Mouse (Mus musculus) gonadal fat pad, adult 2 months (tissue): ENCODE data around the gene Ifit1. TPM values are rescaled to one million over a fixed set of nuclear protein-coding genes. Genes with fewer than 3 reads are reported as not detected.

Experiments used
- DNase-seq: peaks from one replicate; pipeline ENCODE4 v3.0.0-alpha.2; 2012; ENCODE audit warnings: low read depth
- polyA plus RNA-seq: library from polyadenylated mRNA; depleted of rRNA; stranded (reverse); fragments of >200 nt; gene quantifications from 2 replicates; pipeline ENCODE4 v1.2.3, GENCODE M21; 2012; rRNA removed

The Ifit1 gene
- polyA plus RNA-seq, 1 experiment = 2.6 TPM

DNA sequence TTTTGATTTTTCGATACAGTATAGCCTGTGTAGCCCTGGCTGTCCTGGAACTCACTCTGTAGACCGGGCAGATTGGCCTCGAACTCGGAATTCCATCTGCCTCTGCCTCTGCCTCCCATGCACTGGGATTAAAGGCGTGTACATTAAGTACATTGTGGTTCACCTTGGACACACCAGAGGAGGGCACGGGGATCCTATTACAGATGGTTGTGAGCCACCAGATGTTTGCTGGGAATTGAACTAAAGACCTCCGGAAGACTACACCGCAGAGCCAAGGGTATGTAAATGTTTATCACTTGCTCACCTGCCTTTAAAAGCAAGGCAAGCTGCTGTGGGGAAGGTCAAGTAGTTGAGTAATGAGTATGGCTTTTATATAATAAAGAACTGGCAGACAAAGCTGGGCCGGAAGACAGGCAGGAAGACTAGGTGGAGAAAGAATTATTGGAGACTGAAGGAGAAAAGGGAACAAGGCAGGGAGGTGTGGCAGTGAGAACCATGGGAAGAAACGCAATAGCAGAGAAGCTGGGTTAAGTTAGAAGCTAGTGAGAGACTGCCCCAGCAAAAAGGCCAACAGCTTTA, 14.6 kb downstream of the Ifit1 start:
- DNase-seq = no peak

DNA sequence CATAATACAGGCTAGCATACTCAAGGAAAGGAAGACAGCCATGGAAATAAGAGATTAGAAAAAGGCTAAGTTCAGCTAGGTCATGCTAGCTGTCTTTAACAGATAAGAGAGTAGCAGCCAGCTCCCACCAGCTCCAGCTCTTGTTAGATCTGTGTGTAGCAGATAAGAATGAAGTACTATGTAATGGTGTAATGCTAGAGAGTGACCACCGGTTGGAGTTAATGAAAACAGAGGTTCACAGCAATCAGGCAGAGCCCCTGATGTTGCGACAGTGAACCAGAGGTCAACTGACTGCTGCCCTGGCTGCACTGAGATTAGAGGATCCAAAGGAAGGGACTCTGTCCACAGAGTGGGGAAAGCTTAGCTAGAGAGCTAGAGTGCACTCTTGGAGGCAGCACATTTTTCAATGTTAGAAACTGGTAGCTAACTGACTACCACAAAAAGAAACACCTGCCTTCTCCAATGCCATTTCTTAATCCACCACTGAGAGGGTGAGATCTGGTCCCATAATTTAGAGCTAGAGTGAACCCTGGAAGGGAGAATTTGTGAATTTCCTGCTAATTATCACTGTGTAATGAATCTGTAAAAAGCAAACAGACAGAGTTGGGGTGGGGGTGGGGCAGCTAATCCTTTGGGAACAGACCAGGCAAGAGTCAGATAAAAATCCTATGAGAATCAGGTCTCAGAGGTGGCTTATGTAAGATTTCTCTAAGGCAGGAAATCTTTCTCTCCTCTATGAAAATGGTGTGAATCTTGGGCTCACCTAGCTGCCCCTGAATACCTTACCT, 16.0 kb downstream of the Ifit1 start:
- no peak for DNase-seq

DNA sequence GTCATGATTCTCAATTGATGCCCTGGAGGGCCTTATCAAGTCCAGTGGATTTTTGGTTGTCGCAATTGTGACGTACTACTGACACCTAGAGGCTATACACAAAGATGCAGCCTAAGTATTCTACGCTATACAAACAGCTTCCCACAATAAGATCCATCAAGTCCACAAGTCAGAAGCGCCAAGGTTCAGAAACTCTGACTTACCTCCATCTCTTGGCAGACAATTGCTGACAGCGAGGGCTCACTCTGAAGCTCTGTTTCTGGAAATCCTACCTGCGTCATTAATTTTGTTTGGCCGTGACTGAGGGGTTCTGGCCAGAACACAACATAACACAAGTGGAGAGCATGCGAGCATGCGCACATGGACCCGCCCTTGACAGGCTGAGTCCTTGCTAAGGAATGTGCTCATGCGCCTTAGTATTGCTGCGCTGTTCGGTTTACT, 21.4 kb downstream of the Ifit1 start:
- DNase-seq = peak; percentile 46

DNA sequence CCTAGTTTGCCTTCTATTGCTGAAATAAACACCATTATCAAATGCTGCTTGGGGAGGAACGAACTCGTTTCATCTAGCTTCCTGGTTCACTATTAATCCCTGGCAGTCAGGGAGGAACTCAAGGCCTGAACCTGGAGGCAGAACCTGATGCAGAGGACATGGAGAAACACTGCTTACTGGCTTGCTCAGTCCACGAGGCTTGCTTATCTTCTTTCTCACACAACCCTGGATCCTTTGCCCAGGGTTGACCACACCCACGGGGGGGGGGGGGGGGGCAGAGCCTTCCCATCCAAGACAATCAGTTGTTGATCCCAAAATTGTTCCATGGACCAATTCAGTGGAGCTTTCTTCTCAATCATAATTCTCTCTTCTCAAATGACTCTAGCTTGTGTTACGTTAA, 22.1 kb downstream of the Ifit1 start:
- DNase-seq = no peak

DNA sequence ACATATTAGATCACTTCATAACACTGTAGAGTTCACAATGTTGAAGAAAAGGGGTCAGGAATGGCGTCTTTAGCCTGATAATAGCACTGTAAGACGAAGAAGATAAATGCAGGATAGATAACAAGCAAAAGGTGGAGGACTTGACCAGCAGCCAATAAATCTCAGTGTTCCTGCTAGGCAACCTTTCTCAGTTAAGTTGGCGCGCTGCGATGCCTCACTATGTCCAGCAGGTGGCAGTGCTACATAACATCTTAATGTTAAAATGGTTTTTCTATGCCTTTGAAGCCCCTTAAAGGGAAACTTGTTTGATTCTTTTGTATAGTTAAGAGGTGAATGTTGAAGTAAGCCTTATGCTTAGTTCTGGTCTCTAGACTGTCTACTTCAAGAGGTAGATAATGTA, 25.5 kb downstream of the Ifit1 start:
- DNase-seq = no peak

DNA sequence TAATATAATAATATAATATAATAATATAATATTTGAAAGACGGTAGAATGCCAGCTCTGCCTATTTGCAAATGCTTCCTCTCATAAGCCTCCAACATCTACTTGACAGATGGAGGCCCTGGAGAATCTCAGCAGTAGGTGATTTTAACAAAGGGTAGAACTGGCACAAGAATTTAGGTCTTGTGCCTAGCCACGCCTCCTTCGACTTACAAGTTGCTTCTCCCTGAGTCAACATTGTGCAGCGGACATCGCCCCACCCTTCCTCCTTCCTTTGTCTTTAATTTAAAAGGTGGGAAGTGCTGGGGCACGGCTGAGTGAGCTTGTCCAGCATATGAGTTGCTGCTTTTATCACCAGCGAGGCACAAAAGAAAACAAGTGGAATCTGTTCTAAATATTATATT, 32.8 kb downstream of the Ifit1 start:
- no peak for DNase-seq

DNA sequence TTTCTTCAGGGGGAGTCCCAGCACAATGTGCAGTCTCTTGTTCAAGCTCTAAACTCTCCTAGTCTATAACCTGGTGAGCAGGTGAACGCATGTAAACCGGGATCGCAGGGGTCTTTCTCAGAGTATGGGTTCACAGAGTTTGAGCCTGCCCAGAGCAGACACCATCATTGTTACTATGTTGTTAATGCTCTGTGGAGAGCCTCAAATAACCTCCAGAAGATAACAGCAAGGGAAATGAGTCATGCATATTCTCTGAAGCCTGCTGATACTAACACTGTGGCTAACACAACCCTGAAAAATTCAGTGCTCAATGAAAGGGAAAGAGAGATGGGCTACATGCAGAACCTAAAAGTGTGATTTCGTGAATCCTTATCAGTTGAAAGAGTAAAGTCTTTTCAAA, 37.8 kb downstream of the Ifit1 start:
- DNase-seq = no peak

DNA sequence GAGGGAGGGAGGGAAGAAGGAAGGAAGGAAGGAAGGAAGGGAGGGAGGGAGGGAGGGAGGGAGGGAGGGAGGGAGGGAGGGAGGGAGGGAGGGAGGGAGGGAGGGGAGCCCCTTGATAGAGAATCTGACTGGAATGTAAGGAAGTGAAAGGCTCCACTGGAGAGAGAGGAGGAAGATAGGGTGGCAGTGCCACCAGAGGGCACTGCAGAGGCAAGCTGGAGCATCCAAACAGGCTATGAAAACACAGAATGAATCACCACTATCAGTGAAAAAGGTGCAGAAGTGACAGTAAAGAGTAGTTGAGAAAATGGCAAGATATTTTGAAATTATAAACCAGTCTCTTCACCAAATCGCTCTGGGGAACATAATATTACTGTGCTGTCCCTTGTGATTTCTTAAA, 44.2 kb downstream of the Ifit1 start:
- no peak for DNase-seq

DNA sequence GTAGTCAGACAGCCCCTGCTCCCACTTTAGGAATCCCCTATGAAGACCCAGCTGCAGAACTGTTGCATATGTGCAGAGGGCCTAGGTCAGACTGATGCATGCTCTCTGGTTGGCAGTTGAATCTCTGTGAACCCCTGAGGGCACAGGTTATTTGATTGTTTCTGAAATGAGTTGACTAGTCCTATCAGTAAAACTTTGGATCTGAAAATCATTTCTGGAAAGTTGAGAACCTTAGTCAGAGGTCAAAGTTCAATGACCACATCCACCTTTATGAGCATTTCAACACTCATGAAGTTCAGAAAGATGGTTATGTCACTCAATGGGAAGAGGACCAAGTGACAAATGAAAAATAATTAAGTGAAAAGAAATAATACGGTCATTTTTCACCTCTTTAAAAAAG, 44.9 kb downstream of the Ifit1 start:
- no peak for DNase-seq

DNA sequence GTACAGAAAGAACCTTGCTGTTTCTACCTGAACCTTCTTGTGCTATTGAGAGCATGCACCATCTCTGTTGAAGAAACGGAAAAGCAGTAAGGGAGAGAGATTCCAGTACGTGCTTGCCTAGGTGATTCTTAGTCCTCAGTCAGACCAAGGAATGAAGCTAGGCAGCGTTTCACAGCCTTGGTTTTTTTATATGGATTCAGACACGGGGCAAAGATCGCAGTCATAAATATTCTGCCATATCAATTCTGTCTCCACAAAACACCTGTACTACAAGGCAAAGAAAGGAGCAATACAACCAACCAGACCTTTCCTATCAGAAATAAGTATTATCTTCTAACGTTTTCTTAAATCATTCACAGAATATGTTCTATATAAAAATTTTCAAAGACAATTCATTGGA, 50.7 kb downstream of the Ifit1 start:
- no peak for DNase-seq

DNA sequence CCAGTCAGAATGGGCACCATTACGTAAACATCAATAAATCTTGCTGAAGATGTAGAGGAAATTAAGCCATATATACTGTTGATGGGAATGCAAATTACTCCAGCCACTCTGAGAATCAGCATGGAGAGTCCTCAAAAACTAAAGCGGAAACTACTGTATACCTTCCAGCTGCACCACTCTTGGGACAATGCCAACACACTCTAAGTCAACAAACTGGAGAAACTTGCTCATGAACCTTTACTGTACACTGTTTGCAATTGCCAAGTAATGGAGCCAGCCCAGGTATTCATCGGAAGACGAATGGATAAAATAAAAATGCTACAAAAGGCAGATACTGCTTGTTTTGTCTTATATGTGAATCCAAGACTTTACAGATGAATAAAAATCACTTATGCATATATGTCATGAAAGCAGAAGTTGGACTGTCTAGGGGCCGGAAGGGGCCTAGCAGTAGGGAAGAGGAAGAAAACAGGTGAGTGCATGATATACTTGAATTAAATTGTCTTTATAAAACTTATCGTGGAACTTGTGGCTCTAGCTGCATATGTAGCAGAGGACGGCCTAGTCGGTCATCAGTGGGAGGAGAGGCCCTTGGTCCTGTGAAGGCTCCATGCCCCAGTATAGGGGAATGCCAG, 55.8 kb downstream of the Ifit1 start:
- DNase-seq = no peak

DNA sequence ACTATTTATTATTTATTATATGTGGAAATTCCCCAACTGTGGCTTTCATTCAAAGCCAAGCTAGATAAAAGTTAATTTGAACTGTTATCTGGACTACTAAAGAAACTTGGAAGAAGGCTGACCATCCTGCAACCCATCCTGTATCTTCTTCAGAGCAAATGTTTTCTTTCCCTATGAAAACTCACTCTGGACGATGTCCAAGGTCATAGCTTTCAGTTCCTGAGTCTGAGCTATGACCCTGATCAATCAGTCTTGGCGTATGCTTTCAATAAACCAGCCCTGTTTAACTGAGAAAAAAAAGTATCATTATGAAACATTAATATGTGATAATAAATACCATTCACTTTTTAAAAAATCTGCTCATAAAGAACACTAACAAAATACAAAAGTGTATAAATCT, 56.8 kb downstream of the Ifit1 start:
- DNase-seq = no peak

DNA sequence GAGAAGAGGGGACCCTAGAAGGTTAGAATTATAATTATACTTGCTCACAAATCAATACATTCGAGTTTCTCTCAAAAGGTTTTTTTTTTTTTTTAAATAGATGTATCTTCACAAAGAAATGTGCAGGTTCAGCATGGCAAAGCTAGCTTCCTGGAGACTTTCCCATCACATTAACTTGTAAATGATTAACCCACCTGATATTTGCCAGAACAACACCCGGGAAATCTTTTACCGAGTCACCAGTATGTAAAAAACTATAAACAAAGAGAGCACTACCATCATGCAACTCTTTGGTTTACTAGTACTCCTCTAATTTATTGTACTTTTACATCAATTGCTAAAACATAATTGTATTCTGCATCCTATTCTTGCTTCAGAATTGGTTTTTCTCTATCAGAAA, 57.8 kb downstream of the Ifit1 start:
- no peak for DNase-seq

DNA sequence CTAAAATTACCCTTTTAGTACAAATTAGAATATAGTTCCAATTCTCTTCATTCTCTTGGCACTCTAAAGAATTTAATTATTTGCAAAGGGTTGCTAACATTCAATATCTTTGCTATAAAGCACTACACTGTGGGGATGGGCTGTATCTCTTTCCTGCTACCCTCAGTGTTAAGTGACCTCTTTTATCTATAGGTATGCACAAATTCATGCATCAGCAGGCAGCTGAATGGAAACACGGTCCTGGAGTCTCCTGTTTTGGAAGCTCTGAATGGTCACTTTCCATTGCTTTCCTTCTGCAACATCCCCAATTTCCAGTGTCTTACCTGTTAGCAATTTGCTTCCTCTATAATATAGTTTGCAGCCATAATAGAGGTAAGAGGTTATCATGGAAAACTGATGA, 58.2 kb downstream of the Ifit1 start:
- DNase-seq = no peak

DNA sequence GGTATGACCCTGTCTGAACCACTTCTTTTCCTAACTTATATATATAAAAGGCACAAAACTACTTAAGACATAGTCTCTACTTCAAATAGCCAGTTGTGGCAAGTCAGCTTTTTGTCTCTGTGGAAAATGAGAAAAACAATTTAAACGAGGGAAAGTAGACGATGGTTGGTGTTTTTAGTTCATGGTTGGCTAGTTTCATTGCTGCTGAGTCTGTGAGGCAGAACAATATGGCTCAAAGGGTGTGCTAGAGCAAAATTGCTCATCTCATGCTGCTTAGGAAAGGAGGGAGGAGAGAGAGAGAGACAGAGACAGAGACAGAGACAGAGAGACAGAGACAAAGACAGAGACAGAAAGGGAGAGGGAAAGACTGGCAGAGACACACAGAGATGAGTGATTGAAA, 58.6 kb downstream of the Ifit1 start:
- no peak for DNase-seq

Other genes starting within 250 kb of the Ifit1 start
- 34.9 and 119 TPM in 2 replicates for gene Ch25h, start 165.7 kb upstream of the Ifit1 start, polyA plus RNA-seq
- gene Lipa, start 113.4 kb upstream of the Ifit1 start, polyA plus RNA-seq = 25.4 and 31.3 TPM in 2 replicates
- gene Ifit2, start 90.2 kb upstream of the Ifit1 start, polyA plus RNA-seq = 1.5 TPM in 2 replicates
- gene Ifit3, start 57.3 kb upstream of the Ifit1 start, polyA plus RNA-seq = 4.1 TPM in 2 replicates
- 0.12 and 0.15 TPM in 2 replicates for gene Ifit1bl1, start 38.9 kb upstream of the Ifit1 start, polyA plus RNA-seq
- 1.0 and 1.1 TPM in 2 replicates for gene Ifit3b, start 32.9 kb upstream of the Ifit1 start, polyA plus RNA-seq
- 0.03 and 0.10 TPM in 2 replicates for gene Ifit1bl2, start 128 bp upstream of the Ifit1 start, polyA plus RNA-seq
- gene Slc16a12, start 106.4 kb downstream of the Ifit1 start, polyA plus RNA-seq = 10.6 and 18.0 TPM in 2 replicates
- 3.0 and 8.0 TPM in 2 replicates for gene Pank1, start 238.6 kb downstream of the Ifit1 start, polyA plus RNA-seq